Mouse (Mus musculus): ENCODE results near the gene Sugp2.

DNA sequence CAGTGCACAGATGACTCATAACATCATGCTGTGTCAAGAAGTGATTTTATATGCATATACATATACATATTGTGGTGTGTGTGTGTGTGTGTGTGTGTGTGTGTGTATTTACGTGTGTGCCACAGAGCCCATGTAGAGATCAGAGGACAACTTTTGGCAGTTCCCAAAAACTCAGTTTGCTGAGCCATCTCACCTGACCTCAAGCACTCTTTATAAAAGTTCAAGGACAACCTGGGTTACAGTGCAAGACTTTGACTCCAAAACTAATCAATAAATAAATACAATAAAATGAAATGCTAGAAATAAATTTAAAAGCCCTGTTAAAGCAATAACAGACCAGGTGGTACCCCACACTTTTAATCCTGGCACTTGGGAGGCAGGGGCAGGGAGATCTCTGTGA lies 22.8 kb upstream of the Sugp2 start:
- TF ChIP-seq ZNF384 (IDR thresholded peaks at IDR 0.05; ENCODE audit: low read depth, low read length), result no peak
- no peak for TF ChIP-seq HCFC1 (IDR thresholded peaks at IDR 0.05; ENCODE audit: borderline replicate concordance, insufficient read depth, low read length)
